25 mouse cellular contexts compared by ENCODE assay signal in genomic region chr13:33027244-33027643, GRCm38 (mm10). TPM values are rescaled to one million over a fixed set of nuclear protein-coding genes. Genes with fewer than 3 reads are reported as not detected.
DNase-seq lines count a peak whose midpoint lies in the region; ATAC-seq and TF ChIP-seq lines count a peak whose summit lies in the region.
"Had no signal": no experiment of that assay in that cellular context is flagged by ENCODE, and none has a peak within 500 bp of the region (broad histone marks: within the 10 kb centered on the region; RNA-seq: fewer than 3 reads in every experiment).

TSS of gene Serpinb9b (plus strand) at chr13:33027416.

- peaks cover 44% of the 10 kb centered on the region for H3K4me1 ChIP-seq in E14TG2a.4 (replicated peaks; ENCODE audit: low read depth, low read length)
- H3K4me1 ChIP-seq in hindbrain, embryonic 10.5 days (replicated peaks), result no peaks in the 10 kb centered on the region
- H3K4me1 ChIP-seq: embryonic facial prominence, embryonic 12.5 days; forebrain, embryonic 12.5 days; hindbrain, embryonic 15.5 days had no signal

- no peak for TF ChIP-seq CTCF in E14TG2a.4 (conservative IDR thresholded peaks at IDR 0.05; ENCODE audit: low read length)

- H3K27ac ChIP-seq in hindbrain, embryonic 10.5 days, result no peak within 1 kb of the TSS
- H3K27ac ChIP-seq: embryonic facial prominence, embryonic 12.5 days; forebrain, embryonic 12.5 days; gastrocnemius, adult 2 months; heart, embryonic 10.5 days; heart, embryonic 15.5 days; hindbrain, embryonic 15.5 days had no signal

- 82% methylated on average over 2 of the region's 2 CpGs for WGBS in hindbrain, embryonic 10.5 days

- H3K36me3 ChIP-seq in E14TG2a.4 (ENCODE audit: insufficient read depth, low read length), result no peaks in the 10 kb centered on the region
- H3K36me3 ChIP-seq in hindbrain, embryonic 10.5 days, result no peaks in the 10 kb centered on the region
- H3K36me3 ChIP-seq: embryonic facial prominence, embryonic 12.5 days; forebrain, embryonic 12.5 days; G1E; heart, embryonic 10.5 days; heart, embryonic 15.5 days; hindbrain, embryonic 15.5 days had no signal

- peak within 1 kb of the TSS; percentile 17; the same call in 1 of the 2 replicates for H3K4me3 ChIP-seq in E14TG2a.4 (replicated peaks; ENCODE audit: low read length)
- no peak within 1 kb of the TSS for H3K4me3 ChIP-seq in hindbrain, embryonic 10.5 days
- H3K4me3 ChIP-seq: embryonic facial prominence, embryonic 12.5 days; forebrain, embryonic 12.5 days; gastrocnemius, adult 2 months; heart, embryonic 10.5 days; heart, embryonic 15.5 days; hindbrain, embryonic 15.5 days had no signal

- DNase-seq in ES-CJ7 (ENCODE audit: low read depth, low spot score), result peak; percentile 69
- peak; percentile 93 for DNase-seq in R1 (ENCODE audit: low read depth, low spot score)
- no peak for DNase-seq in hindbrain, embryonic 10.5 days (ENCODE audit: low spot score)
- DNase-seq in MN1 (ENCODE audit: low spot score), result no peak
- no peak for DNase-seq in thymus, adult 18-20 months
- DNase-seq in Muller cell, postnatal 12 days (ENCODE audit: inconsistent ontology term), result no peak
- DNase-seq: adrenal gland, adult 2 months; adrenal gland, postnatal 36 days; B cell, adult 2 months; gastrocnemius, adult 2 months; gastrocnemius, postnatal 25 days; kidney, adult 2 months had no signal

- peaks cover 5% of the 10 kb centered on the region; the same call in 1 of the 2 replicates for H3K9me3 ChIP-seq in E14TG2a.4 (ENCODE audit: low read length)
- H3K9me3 ChIP-seq in hindbrain, embryonic 10.5 days, result no peaks in the 10 kb centered on the region
- H3K9me3 ChIP-seq: embryonic facial prominence, embryonic 12.5 days; forebrain, embryonic 12.5 days; G1E; heart, embryonic 10.5 days; heart, embryonic 15.5 days; hindbrain, embryonic 15.5 days had no signal

- H3K27me3 ChIP-seq in E14TG2a.4 (ENCODE audit: insufficient read depth, low read length), result no peaks in the 10 kb centered on the region
- no peaks in the 10 kb centered on the region for H3K27me3 ChIP-seq in hindbrain, embryonic 10.5 days (ENCODE audit: insufficient read depth, poor library complexity, severe bottlenecking)
- H3K27me3 ChIP-seq: embryonic facial prominence, embryonic 12.5 days; forebrain, embryonic 12.5 days; heart, embryonic 15.5 days; hindbrain, embryonic 15.5 days had no signal

- ATAC-seq in megakaryocyte progenitor cell, adult 5-6 weeks (replicated peaks; ENCODE audit: poor library complexity), result peak; percentile 20; the same call in 1 of the 2 replicates
- ATAC-seq: activated CD4-positive, CD25-positive, alpha-beta regulatory T cell, adult 4 months; CD4-positive, CD25-positive, alpha-beta regulatory T cell, adult 4 months; forebrain, embryonic 16.5 days; intestine, embryonic 16.5 days had no signal

RNA-seq across cellular contexts. Expression of gene Serpinb9b, which starts in this region (rescaled TPM):
- not detected in 2 replicates for total RNA-seq in megakaryocyte progenitor cell, adult 5-6 weeks (2015)
- total RNA-seq in megakaryocyte progenitor cell, adult 5-6 weeks (2017), result not detected in 2 replicates
- 0.07 and 0.21 TPM in 2 replicates for polyA plus RNA-seq in hindbrain, embryonic 10.5 days (2016; fragmentation: Nextera tagmentation; extraction: Ambion mirVana)
- total RNA-seq: gastrocnemius, adult 2 months; gastrocnemius, postnatal 25 days; granulocyte monocyte progenitor cell, adult 5-6 weeks had no signal
- polyA plus RNA-seq: G1E had no signal

Comparison
In these comparisons a context has a peak if more than half of its experiments do, and no peak if none do; other contexts are left out.
1. Peak in ATAC-seq in megakaryocyte progenitor cell, adult 5-6 weeks; RNA of the gene not detected or under 1 TPM.
2. DNase-seq: peak in ES-CJ7 (single experiment) and R1 (single experiment); none in hindbrain, embryonic 10.5 days (single experiment), MN1 (single experiment), thymus, adult 18-20 months (0 of 2) and Muller cell, postnatal 12 days (single experiment).